Mouse (Mus musculus) E14TG2a.4 (cell line): ENCODE results near the gene Ubl3.

Experiments used
- CTCF ChIP-seq: conservative IDR thresholded peaks from 2 replicates; pipeline ENCODE4 v1.5.1; 2014; ENCODE audit warnings: low read length
- NANOG ChIP-seq: IDR thresholded peaks from 2 replicates; pipeline ENCODE4 v1.6.1; 2014; ENCODE audit warnings: borderline replicate concordance, low read length, mixed read lengths
- POU5F1 ChIP-seq: IDR thresholded peaks from 2 replicates; pipeline ENCODE4 v1.6.1; 2014; ENCODE audit warnings: low read length, borderline replicate concordance

GRCm38 (mm10) chr5:148580388-148580985, 27.9 kb upstream of the Ubl3 start:
- no peak for TF ChIP-seq CTCF
- TF ChIP-seq NANOG: no peak; the same call in 1 of the 2 replicates
- TF ChIP-seq POU5F1: no peak
